Mouse (Mus musculus): ENCODE results near the gene Csrp1. TPM values are rescaled to one million over a fixed set of nuclear protein-coding genes. Genes with fewer than 3 reads are reported as not detected.

Gene Csrp1
- polyA plus RNA-seq, 1 experiment from 2014 or later: 17.7 TPM

Other genes starting within 250 kb of the Csrp1 start
- gene Nav1, start 112.8 kb upstream of the Csrp1 start, polyA plus RNA-seq (2015; fragmentation: Nextera tagmentation; extraction: Ambion mirVana): 48.1 and 51.1 TPM in 2 replicates
- 15.5 and 16.8 TPM in 2 replicates for gene Phlda3, start 46.1 kb downstream of the Csrp1 start, polyA plus RNA-seq (2015; fragmentation: Nextera tagmentation; extraction: Ambion mirVana)
- gene Tnni1, start 59.4 kb downstream of the Csrp1 start, polyA plus RNA-seq (2015; fragmentation: Nextera tagmentation; extraction: Ambion mirVana): 0.45 and 1.3 TPM in 2 replicates
- gene Lad1, start 98.5 kb downstream of the Csrp1 start, polyA plus RNA-seq (2015; fragmentation: Nextera tagmentation; extraction: Ambion mirVana): 0.33 and 0.37 TPM in 2 replicates
- gene Tnnt2, start 116.3 kb downstream of the Csrp1 start, polyA plus RNA-seq (2015; fragmentation: Nextera tagmentation; extraction: Ambion mirVana): 0.75 and 5.7 TPM in 2 replicates
- not detected in 2 replicates for gene Pkp1, start 199.1 kb downstream of the Csrp1 start, polyA plus RNA-seq (2015; fragmentation: Nextera tagmentation; extraction: Ambion mirVana)